Mouse (Mus musculus) hindbrain, embryonic 13.5 days (tissue): ENCODE measurements around the gene Slc10a6. TPM values are rescaled to one million over a fixed set of nuclear protein-coding genes. Genes with fewer than 3 reads are reported as not detected.

Experiments
- ATAC-seq: fragments of 200-750 bp; cut with Nextera tagmentation; 2 replicates; pipeline ENCODE4 v1.8.0; 2017; ENCODE audit warnings: moderate TSS enrichment; ENCODE audit not compliant: low FRiP score
- H3K27ac ChIP-seq: fragments of 300-500 bp; sonication (generic); 2 replicates; pipeline ENCODE4 v1.5.1; 2015; ENCODE audit warnings: inconsistent platforms, mild to moderate bottlenecking, moderate library complexity
- H3K27me3 ChIP-seq: fragments of 300-500 bp; sonication (generic); 2 replicates; pipeline ENCODE4 v1.6.1; 2015; ENCODE audit warnings: mild to moderate bottlenecking, inconsistent platforms
- H3K36me3 ChIP-seq: fragments of 300-500 bp; sonication (generic); 2 replicates; pipeline ENCODE4 v1.6.1; 2015; ENCODE audit warnings: mild to moderate bottlenecking, inconsistent platforms
- H3K4me1 ChIP-seq: fragments of 300-500 bp; sonication (generic); replicated peaks from 2 replicates; pipeline ENCODE4 v1.6.1; 2015; ENCODE audit warnings: inconsistent platforms
- H3K4me2 ChIP-seq: fragments of 300-500 bp; sonication (generic); 2 replicates; pipeline ENCODE4 v1.6.1; 2015; ENCODE audit warnings: inconsistent platforms, mild to moderate bottlenecking, moderate library complexity
- H3K4me3 ChIP-seq: fragments of 300-500 bp; sonication (generic); 2 replicates; pipeline ENCODE4 v1.5.1; 2015; ENCODE audit warnings: mild to moderate bottlenecking, inconsistent platforms
- H3K9ac ChIP-seq: fragments of 300-500 bp; sonication (generic); 2 replicates; pipeline ENCODE4 v1.6.1; 2015; ENCODE audit warnings: mild to moderate bottlenecking, inconsistent platforms
- H3K9me3 ChIP-seq: fragments of 300-500 bp; sonication (generic); 2 replicates; pipeline ENCODE4 v1.6.1; 2016; ENCODE audit warnings: inconsistent platforms
- WGBS: fragments of 180-500 bp; shearing (Covaris S2); methylation state at CpG from one replicate; pipeline ENCODE4 v1.1.7; 2015; 5-methylcytosine and 5-hydroxymethylcytosine counted together
- polyA plus RNA-seq: library from polyadenylated mRNA; unstranded; fragments of >200 nt; fragmentation: Nextera tagmentation; extraction: Ambion mirVana; gene quantifications from 2 replicates; pipeline ENCODE4 v1.2.1, GENCODE M21; 2015

Gene Slc10a6
- polyA plus RNA-seq, 1 experiment from 2014 or later, result 0.43 TPM

DNA sequence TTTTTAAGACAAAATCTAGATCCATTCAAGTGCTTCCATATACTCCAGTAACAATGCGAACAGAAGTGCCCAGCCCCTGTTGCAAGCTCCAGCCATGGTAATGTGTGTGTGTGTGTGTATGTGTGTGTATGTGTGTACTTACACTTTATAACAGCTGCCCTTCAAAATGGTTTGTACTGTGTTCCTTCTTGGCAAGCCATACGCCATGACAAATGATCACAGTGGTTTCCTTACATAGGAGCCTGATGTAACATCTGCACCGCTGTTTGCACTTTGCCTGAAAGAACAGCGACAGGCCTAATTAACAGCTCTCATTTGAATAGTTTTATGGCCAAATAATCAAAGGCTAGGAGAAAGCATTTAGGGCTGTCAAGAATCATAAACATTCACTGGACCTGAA is 25.6 kb upstream of the Slc10a6 start:
- H3K4me2 ChIP-seq, result peak overlapping the region; percentile 72
- H3K9me3 ChIP-seq, result no peaks in the 10 kb centered on the region
- H3K27ac ChIP-seq, result no peak overlapping the region
- H3K4me1 ChIP-seq, result 0 out of 2 replicates have a peak, but pooled peaks cover 4% of the 10 kb centered on the region
- ATAC-seq, result no peak
- H3K36me3 ChIP-seq, result no peaks in the 10 kb centered on the region
- H3K9ac ChIP-seq, result no peak overlapping the region
- H3K27me3 ChIP-seq, result no peaks in the 10 kb centered on the region
- H3K4me3 ChIP-seq, result peak overlapping the region; percentile 51
- WGBS, result 63% methylated on average over 4 of the region's 4 CpGs

DNA sequence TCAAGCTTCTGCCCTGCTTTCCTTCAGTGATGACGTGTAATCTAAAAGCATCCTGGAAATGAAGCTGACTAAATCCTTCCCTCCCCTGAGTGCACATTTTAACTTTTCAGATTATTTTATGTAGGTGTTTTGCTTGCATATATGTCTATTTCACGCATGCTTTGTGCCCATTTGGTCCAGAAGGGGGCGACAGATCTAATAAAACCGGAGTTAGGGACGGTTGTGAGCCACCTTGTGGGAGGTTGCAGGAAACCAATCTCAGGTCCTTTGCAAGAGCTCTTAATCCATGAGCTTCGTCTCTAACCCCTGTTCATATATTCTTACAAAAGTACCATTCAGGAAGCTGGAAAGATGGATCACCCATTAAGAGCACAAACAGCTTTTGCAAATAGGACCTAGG is 25.0 kb upstream of the Slc10a6 start:
- Histone ChIP-seq H3K9me3 (no peaks in the 10 kb centered on the region), H3K27me3 (no peaks in the 10 kb centered on the region), H3K4me3 (no peak overlapping the region), H3K4me1 (0 out of 2 replicates have a peak, but pooled peaks cover 4% of the 10 kb centered on the region), H3K27ac (no peak overlapping the region), H3K36me3 (no peaks in the 10 kb centered on the region), H3K4me2 (no peak overlapping the region), H3K9ac (no peak overlapping the region)
- no peak for ATAC-seq
- 31% methylated on average over 6 of the region's 6 CpGs for WGBS

DNA sequence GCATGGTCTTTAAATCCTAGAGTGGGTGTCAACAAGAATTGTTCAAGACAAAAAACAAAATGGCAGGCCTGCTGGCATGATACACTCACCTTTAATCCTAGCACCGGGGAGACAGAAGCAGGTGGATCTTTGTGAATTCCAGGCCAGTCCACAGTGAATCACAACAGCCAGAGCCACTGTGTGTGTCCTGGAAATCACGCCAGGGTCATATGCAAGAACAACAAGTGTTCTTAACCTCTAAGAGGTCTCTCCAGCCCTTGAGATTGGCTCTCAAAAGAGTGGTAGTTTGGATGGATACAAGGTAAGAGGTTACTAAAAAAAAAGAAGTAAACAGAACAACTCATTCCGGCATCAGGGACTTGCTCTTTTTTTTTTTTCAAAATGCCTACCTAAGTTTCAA is 18.1 kb upstream of the Slc10a6 start:
- Histone ChIP-seq H3K9ac (no peak overlapping the region), H3K4me3 (no peak overlapping the region), H3K9me3 (no peaks in the 10 kb centered on the region), H3K4me1 (peaks cover 6% of the 10 kb centered on the region; the same call in 1 of the 2 replicates), H3K36me3 (no peaks in the 10 kb centered on the region), H3K27me3 (no peaks in the 10 kb centered on the region), H3K27ac (no peak overlapping the region), H3K4me2 (no peak overlapping the region)
- ATAC-seq, result no peak
- 91% methylated on average over 3 of the region's 3 CpGs for WGBS

DNA sequence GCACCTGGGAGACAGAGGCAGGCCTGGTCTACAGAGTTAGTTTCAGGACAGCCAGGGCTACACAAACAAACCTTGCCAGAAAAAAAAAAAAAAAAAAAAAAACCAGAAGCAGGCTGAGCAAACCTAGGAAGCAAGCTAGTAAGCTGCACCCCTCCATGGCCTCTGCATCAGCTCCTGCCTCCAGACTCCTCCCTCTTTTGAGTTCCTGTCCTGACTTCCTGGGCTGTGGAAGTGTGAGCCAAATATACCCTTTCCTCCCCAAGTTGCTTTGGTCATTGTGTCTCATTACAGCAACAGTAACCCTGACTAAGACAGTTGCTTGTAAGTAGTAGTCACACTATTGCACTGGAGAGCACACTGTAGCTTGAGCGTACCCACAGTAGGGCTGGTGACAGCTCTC is 15.0 kb upstream of the Slc10a6 start:
- WGBS, result 100% methylated on average over 1 of the region's 1 CpGs
- H3K9me3 ChIP-seq, result no peaks in the 10 kb centered on the region
- ATAC-seq, result no peak
- no peaks in the 10 kb centered on the region for H3K36me3 ChIP-seq
- no peaks in the 10 kb centered on the region for H3K27me3 ChIP-seq
- H3K4me1 ChIP-seq, result peaks cover 6% of the 10 kb centered on the region; the same call in 1 of the 2 replicates
- H3K27ac ChIP-seq, result no peak overlapping the region
- no peak overlapping the region for H3K4me3 ChIP-seq
- no peak overlapping the region for H3K4me2 ChIP-seq
- no peak overlapping the region for H3K9ac ChIP-seq

DNA sequence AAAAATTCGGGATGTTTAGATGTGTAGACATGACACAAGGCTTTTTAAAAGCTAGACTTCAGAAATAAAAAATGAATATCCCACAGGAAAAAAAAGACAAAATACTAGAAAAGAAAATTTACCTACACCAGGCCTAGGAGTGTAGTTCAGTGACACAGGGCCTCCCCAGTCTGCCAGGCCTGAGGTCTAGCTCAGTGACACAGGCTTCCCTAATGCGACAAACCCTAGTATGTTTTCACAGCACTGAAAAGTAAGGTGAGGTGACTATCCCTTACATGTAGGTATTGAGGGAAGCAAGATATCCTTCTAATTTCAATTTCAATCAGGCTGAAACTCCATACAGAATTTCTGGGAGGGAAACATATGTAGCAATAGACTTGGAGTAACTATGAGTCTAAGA is 8.0 kb upstream of the Slc10a6 start:
- Histone ChIP-seq H3K9ac (no peak overlapping the region), H3K4me2 (no peak overlapping the region), H3K4me1 (no peaks in the 10 kb centered on the region), H3K27me3 (no peaks in the 10 kb centered on the region), H3K27ac (no peak overlapping the region), H3K9me3 (no peaks in the 10 kb centered on the region), H3K4me3 (no peak overlapping the region), H3K36me3 (no peaks in the 10 kb centered on the region)
- no peak for ATAC-seq
- WGBS, result 95% methylated on average over 2 of the region's 2 CpGs

DNA sequence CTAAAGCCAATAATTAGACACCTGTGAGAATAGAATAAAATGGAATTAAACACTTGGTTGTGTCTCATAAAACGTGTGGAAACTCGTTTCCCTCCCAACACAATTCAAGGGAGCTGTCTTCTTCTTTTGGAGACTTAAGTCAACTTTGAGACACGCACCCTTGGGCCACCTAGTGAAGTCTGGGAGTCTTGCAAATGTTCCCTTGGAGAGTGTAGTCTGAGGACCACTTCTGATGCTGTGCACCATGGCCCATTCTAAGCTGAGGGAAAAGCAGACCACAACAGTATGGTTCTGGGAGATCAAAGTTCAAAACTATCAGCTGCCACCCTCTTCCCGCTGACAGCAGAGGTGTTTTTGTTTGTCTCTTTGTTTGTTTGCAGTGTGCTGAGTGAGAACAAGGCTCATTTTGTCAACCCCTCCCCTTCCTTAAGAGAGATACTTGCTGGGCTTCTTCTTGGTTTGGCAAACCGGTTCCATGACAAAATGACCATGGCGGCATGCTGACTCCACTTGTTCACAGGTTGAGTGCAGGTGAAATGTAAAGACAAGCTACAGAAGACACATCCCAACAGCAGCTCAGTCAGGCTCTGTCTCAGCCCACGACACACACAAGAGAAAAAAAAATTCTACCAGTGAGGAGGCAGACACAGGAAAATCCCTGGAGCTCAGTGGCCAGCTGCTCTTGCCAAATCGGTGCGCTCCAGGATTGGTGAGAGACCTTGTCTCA is 814 bp upstream of the Slc10a6 start:
- H3K36me3 ChIP-seq, result no peaks in the 10 kb centered on the region
- H3K4me2 ChIP-seq, result no peak overlapping the region
- 80% methylated on average over 9 of the region's 9 CpGs for WGBS
- no peaks in the 10 kb centered on the region for H3K9me3 ChIP-seq
- peaks cover 15% of the 10 kb centered on the region for H3K4me1 ChIP-seq
- ATAC-seq, result no peak
- H3K4me3 ChIP-seq, result no peak overlapping the region
- no peaks in the 10 kb centered on the region for H3K27me3 ChIP-seq
- no peak overlapping the region for H3K27ac ChIP-seq
- no peak overlapping the region for H3K9ac ChIP-seq

DNA sequence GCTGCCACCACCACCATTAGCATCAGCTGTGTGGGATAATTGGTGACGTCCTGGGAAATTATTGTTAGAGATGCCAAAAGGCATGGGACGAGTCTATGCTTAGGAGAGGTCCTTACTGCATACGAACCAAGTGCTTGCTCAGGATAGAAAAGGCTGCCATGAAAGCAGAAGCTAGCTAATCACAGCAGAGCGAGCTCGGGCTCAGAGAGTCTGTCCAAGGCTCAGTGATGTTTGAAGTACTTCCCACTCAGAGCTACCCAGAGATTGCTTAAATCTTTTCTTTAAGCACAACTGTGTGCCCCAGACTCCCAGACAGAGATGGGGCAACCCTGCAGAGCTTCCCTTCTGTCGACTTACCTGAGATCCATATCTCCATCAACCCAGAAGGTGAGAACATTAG is 704 bp downstream of the Slc10a6 start:
- H3K4me2 ChIP-seq, result no peak overlapping the region
- no peaks in the 10 kb centered on the region for H3K36me3 ChIP-seq
- no peaks in the 10 kb centered on the region for H3K9me3 ChIP-seq
- no peaks in the 10 kb centered on the region for H3K27me3 ChIP-seq
- no peak overlapping the region for H3K4me3 ChIP-seq
- no peak overlapping the region for H3K9ac ChIP-seq
- peaks cover 15% of the 10 kb centered on the region for H3K4me1 ChIP-seq
- ATAC-seq, result no peak
- no peak overlapping the region for H3K27ac ChIP-seq
- WGBS, result 82% methylated on average over 6 of the region's 6 CpGs

DNA sequence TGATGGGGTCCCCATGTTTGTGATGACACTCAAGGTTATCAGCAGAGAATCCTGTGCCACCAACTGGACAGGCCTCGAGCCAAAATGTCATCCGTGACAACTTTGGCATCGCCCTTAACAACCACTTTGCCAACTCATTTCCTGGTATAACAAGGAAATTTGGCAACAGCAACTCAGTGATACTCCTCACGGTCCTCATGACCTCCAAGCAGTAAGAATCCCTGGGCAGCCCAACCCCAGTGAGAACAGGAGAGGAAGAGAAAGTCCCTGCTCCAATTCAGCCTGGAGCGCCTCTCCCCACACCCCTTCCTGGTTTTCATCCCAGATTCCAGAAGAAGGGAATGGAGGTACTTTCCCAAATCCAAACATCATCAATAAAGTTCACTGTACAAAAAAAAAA is 4.4 kb downstream of the Slc10a6 start:
- WGBS, result 93% methylated on average over 5 of the region's 5 CpGs
- H3K4me2 ChIP-seq, result no peak overlapping the region
- H3K9me3 ChIP-seq, result no peaks in the 10 kb centered on the region
- no peak overlapping the region for H3K27ac ChIP-seq
- no peaks in the 10 kb centered on the region for H3K27me3 ChIP-seq
- H3K4me3 ChIP-seq, result no peak overlapping the region
- ATAC-seq, result no peak
- H3K4me1 ChIP-seq, result peaks cover 11% of the 10 kb centered on the region
- no peaks in the 10 kb centered on the region for H3K36me3 ChIP-seq
- no peak overlapping the region for H3K9ac ChIP-seq

DNA sequence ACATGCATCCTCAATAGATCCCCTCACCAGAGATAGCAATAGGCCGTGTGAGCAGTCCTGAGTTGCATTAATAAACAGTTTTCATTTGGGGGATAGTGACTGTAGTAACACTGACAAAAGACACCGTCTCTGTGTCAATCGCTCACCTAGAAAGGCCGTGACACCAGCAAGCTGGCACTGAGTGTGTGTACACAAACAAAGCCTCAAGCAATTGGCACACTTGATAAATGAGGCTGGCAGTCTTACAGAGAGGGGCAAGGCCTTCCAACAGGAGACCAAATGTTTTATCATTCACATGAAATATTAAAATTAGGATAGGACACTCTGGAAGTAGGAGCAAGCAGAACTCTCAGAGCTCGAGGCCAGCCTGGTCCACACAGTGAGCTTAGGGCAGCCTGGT is 6.9 kb downstream of the Slc10a6 start:
- H3K9me3 ChIP-seq, result no peaks in the 10 kb centered on the region
- no peak overlapping the region for H3K4me2 ChIP-seq
- no peaks in the 10 kb centered on the region for H3K4me1 ChIP-seq
- H3K9ac ChIP-seq, result no peak overlapping the region
- no peaks in the 10 kb centered on the region for H3K36me3 ChIP-seq
- WGBS, result 64% methylated on average over 5 of the region's 5 CpGs
- H3K4me3 ChIP-seq, result no peak overlapping the region
- no peaks in the 10 kb centered on the region for H3K27me3 ChIP-seq
- no peak overlapping the region for H3K27ac ChIP-seq
- ATAC-seq, result no peak

DNA sequence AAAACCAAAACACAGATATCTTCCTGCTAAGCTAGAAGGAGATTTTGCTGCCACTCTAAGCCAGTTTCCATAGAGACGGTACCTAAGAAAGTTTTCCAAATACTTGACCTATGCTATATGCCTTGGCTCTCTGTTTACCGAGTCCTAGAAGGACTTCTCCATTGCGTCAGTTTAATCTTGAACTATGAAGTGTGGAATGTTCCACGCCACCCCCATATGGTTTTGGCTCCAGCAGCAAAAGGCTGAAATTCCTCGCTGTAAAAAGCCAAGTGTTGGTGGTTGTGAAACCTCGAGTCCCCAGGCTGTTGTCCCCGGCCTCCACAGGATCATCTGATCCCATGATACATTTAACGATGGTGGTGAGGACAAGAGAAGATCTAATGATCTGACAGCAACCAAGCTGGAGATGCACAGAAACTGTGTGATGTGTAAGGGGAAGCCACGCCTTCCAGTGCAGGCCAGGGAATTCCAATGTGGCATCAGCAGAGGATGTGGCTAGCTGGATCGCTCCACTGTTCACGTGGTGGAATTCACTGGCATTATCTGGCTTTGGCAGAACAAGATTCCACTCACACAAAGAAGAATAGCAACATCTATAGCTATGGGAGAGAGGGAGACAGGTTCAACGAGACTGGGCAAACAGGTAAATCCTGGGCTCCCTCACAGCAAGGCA is 8.8 kb downstream of the Slc10a6 start:
- Histone ChIP-seq H3K9me3 (no peaks in the 10 kb centered on the region), H3K4me3 (no peak overlapping the region), H3K4me2 (no peak overlapping the region), H3K36me3 (no peaks in the 10 kb centered on the region), H3K27me3 (no peaks in the 10 kb centered on the region), H3K9ac (no peak overlapping the region), H3K4me1 (no peaks in the 10 kb centered on the region), H3K27ac (no peak overlapping the region)
- WGBS, result 82% methylated on average over 12 of the region's 12 CpGs
- no peak for ATAC-seq

DNA sequence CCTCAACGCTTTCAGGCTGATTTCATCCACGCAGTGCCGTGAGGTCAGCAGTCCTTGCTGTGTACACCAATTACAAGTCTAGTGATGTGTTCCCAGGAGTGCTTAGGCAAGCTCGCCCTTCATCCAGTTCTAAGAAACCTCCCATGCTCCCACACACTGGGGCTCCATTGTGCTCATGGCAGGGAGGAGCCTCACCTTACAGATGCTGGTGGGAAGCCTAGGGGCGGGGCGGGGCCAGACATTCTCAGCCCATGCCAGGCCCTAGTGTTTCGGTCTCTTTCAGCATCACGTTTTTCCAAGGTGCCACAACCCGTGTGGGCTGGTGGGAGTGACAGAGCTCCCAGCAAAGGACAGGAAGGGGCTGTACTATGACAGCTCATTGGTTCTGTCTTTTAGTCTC is 12.0 kb downstream of the Slc10a6 start:
- Histone ChIP-seq H3K4me1 (no peaks in the 10 kb centered on the region), H3K27ac (no peak overlapping the region), H3K27me3 (no peaks in the 10 kb centered on the region), H3K9ac (no peak overlapping the region), H3K4me3 (no peak overlapping the region), H3K36me3 (no peaks in the 10 kb centered on the region), H3K9me3 (no peaks in the 10 kb centered on the region), H3K4me2 (no peak overlapping the region)
- no peak for ATAC-seq
- WGBS, result 64% methylated on average over 9 of the region's 9 CpGs

DNA sequence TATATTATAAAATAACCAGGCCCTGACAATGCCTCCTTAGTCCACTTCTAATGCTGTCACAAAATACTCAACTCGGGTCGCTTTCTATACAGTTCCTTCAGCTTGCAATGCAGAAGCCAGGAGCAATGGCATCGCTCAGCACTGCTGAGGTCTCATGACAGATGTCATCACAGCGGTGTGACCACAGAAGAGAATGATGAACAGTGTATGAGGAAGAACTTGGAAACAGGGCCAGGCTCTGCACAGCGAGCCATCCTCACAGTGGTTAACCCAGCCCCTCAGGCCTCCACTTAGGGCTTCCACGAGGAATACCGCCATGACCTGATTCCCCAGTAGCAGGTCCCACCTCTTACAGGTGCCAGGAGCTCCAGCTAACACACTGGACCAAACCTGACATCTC is 14.8 kb downstream of the Slc10a6 start:
- Histone ChIP-seq H3K4me3 (no peak overlapping the region), H3K9ac (no peak overlapping the region), H3K36me3 (no peaks in the 10 kb centered on the region), H3K27me3 (no peaks in the 10 kb centered on the region), H3K4me2 (no peak overlapping the region), H3K27ac (no peak overlapping the region), H3K4me1 (no peaks in the 10 kb centered on the region), H3K9me3 (no peaks in the 10 kb centered on the region)
- 93% methylated on average over 7 of the region's 7 CpGs for WGBS
- ATAC-seq, result no peak

DNA sequence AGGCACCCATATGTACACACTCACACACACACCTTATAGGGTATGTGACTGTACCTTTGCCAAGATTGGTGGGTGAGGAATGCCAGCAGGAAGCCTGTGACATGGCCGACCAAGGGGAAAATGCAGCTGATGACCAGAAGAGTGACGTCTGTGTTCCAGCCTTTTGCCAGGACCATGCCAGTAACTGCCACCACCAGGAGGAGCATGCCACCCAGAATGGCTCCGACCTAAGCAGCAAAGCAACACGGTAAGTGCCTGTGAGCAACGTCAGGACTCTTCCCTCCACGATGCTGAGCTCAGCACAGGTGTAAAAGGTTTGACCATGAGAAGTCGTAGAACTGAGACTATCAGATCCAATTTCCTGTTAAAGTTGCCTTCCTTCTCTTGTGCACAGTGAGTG is 16.9 kb downstream of the Slc10a6 start:
- no peaks in the 10 kb centered on the region for H3K27me3 ChIP-seq
- no peak overlapping the region for H3K4me2 ChIP-seq
- no peaks in the 10 kb centered on the region for H3K36me3 ChIP-seq
- H3K27ac ChIP-seq, result no peak overlapping the region
- ATAC-seq, result no peak
- H3K9me3 ChIP-seq, result no peaks in the 10 kb centered on the region
- WGBS, result 88% methylated on average over 7 of the region's 7 CpGs
- no peak overlapping the region for H3K4me3 ChIP-seq
- H3K4me1 ChIP-seq, result no peaks in the 10 kb centered on the region
- no peak overlapping the region for H3K9ac ChIP-seq
